Mouse (Mus musculus): ENCODE measurements around the gene Dpp10.

DNA sequence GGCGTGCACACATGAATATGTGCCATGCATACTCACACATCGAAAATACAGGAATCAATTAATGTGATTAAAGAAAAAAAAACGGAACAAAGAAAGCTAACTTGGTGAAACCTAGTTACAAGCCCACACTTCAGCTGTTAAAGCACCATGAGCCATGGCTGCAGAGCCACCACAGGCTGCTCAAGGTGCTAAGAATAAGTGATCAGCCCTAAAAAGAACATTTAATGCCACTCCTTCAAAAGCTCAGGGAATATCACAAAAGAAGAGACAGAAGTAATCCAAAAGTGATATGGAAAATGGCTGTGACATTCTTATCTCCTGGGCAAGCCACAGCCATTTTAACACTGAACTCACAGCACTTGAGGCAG is 117.4 kb downstream of the Dpp10 start:
- no peak for TF ChIP-seq POLR2A (IDR thresholded peaks at IDR 0.05; ENCODE audit: borderline replicate concordance, extremely low read depth, low read depth, low read length)
- no peak for TF ChIP-seq CTCF (IDR thresholded peaks at IDR 0.05; ENCODE audit: insufficient read depth, low read length)
